Mouse (Mus musculus): ENCODE measurements around the gene Atp1a4. TPM values are rescaled to one million over a fixed set of nuclear protein-coding genes. Genes with fewer than 3 reads are reported as not detected.
A peak's percentile ranks its signal among the peaks of the same experiment; 100 is the strongest.

Atp1a4 gene
- not detected for polyA plus RNA-seq (2012; fragmentation: generic; extraction: Trizol)
- long read RNA-seq, experiment 1, result 0 reads
- long read RNA-seq, experiment 2, result 0 reads

DNA sequence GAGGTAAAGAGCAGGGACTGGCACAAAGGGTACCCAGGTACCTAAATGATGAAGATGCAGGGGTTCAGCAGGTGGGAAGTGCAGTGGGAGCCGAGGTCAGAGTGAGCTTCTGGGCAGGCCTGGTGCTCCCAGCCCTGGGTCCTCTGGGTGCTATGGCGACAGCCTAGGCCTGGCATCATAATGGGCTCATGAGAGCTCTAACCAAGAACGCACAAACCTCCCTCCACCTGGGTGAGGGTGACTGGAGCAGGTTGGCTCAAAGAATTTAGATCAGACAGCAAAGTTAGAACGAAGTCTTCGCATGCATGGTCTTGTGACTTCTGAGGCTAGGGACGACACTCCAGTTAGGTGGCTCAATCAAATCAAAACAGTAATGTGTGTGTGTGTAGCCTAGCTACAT lies at the start of gene Atp1a4:
Gene Atp1a4 (minus strand): TSS at position 101 of the 400 bp plus-strand sequence.
- Histone ChIP-seq H3K27me3 (ENCODE audit: control insufficient read depth, insufficient read depth, insufficient read length) (no peaks in the 10 kb centered on the region), H3K79me3 (ENCODE audit: low read depth) (no peaks in the 10 kb centered on the region), H3K79me2 (ENCODE audit: control insufficient read depth, insufficient read depth) (no peaks in the 10 kb centered on the region), H3K4me3 (ENCODE audit: insufficient read depth, poor library complexity, severe bottlenecking) (no peak within 1 kb of the TSS), H3ac (ENCODE audit: control insufficient read depth, insufficient read length, low read depth) (no peak within 1 kb of the TSS), H3K36me3 (ENCODE audit: control insufficient read depth, insufficient read depth) (no peaks in the 10 kb centered on the region)
- no peak for TF ChIP-seq MYOD1 (IDR thresholded peaks at IDR 0.05; ENCODE audit: control insufficient read depth, insufficient read length, low read depth)
- no peak for TF ChIP-seq CTCF (IDR thresholded peaks at IDR 0.05; ENCODE audit: control insufficient read depth, insufficient read depth, insufficient read length)
- no peak for TF ChIP-seq MAX (IDR thresholded peaks at IDR 0.05)
- no peak for TF ChIP-seq MYOG (IDR thresholded peaks at IDR 0.05; ENCODE audit: control insufficient read depth, extremely low read depth, insufficient read length)
- TF ChIP-seq FOSL1 (IDR thresholded peaks at IDR 0.05; ENCODE audit: insufficient read depth, low read length, poor library complexity, severe bottlenecking), result no peak
- no peak for TF ChIP-seq USF1 (IDR thresholded peaks at IDR 0.05; ENCODE audit: low read depth)
- TF ChIP-seq CEBPB (IDR thresholded peaks at IDR 0.05; ENCODE audit: low read depth), result no peak

- Histone ChIP-seq H3K27me3 (ENCODE audit: control insufficient read depth, insufficient read depth, insufficient read length) (no peaks in the 10 kb centered on the region), H3K79me2 (ENCODE audit: control insufficient read depth, insufficient read depth) (peaks cover 5% of the 10 kb centered on the region), H3ac (ENCODE audit: control insufficient read depth, insufficient read length, low read depth) (no peak overlapping the region), H3K36me3 (ENCODE audit: control insufficient read depth, insufficient read depth) (no peaks in the 10 kb centered on the region), H3K4me3 (ENCODE audit: insufficient read depth, poor library complexity, severe bottlenecking) (no peak overlapping the region), H3K79me3 (ENCODE audit: low read depth) (no peaks in the 10 kb centered on the region)
- no peak for TF ChIP-seq MAX (IDR thresholded peaks at IDR 0.05)
- TF ChIP-seq MYOD1 (IDR thresholded peaks at IDR 0.05; ENCODE audit: control insufficient read depth, insufficient read length, low read depth), result no peak
- TF ChIP-seq FOSL1 (IDR thresholded peaks at IDR 0.05; ENCODE audit: insufficient read depth, low read length, poor library complexity, severe bottlenecking), result no peak
- TF ChIP-seq MYOG (IDR thresholded peaks at IDR 0.05; ENCODE audit: control insufficient read depth, extremely low read depth, insufficient read length), result no peak
Measured at GRCm38 (mm10) chr1:172307936-172308335, 49.7 kb upstream of the Atp1a4 start.

DNA sequence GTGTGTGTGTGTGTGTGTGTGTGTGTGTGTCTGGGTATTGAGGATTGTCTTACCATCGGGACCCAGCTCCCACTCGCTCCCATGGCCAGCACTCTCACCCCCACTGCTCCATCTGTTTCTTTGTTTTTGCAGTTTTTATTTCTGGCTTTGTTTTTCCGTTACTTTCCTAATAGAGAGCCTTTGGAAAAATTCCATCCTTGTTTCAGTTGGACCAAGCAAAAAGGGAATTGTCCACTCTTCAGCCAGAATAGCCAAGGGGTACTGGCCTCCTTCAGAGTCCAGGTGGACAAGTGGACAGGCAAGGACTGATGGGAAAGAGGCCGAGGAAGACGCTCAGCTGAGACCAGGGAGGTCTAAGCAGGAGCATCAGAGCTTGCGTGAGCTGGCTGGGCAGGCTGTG lies 48.7 kb upstream of the Atp1a4 start:
- H3K36me3 ChIP-seq (ENCODE audit: control insufficient read depth, insufficient read depth), result no peaks in the 10 kb centered on the region
- H3K79me3 ChIP-seq (ENCODE audit: low read depth), result no peaks in the 10 kb centered on the region
- no peaks in the 10 kb centered on the region for H3K27me3 ChIP-seq (ENCODE audit: control insufficient read depth, insufficient read depth, insufficient read length)
- TF ChIP-seq MAX (IDR thresholded peaks at IDR 0.05) (no peak), FOSL1 (IDR thresholded peaks at IDR 0.05; ENCODE audit: insufficient read depth, low read length, poor library complexity, severe bottlenecking) (no peak), MYOD1 (IDR thresholded peaks at IDR 0.05; ENCODE audit: control insufficient read depth, insufficient read length, low read depth) (no peak), USF1 (IDR thresholded peaks at IDR 0.05; ENCODE audit: low read depth) (no peak), CEBPB (IDR thresholded peaks at IDR 0.05; ENCODE audit: low read depth) (no peak), CTCF (IDR thresholded peaks at IDR 0.05; ENCODE audit: control insufficient read depth, insufficient read depth, insufficient read length) (no peak), MYOG (IDR thresholded peaks at IDR 0.05; ENCODE audit: control insufficient read depth, extremely low read depth, insufficient read length) (no peak)
- no peaks in the 10 kb centered on the region for H3K79me2 ChIP-seq (ENCODE audit: control insufficient read depth, insufficient read depth)
- no peak overlapping the region for H3ac ChIP-seq (ENCODE audit: control insufficient read depth, insufficient read length, low read depth)
- no peak overlapping the region for H3K4me3 ChIP-seq (ENCODE audit: insufficient read depth, poor library complexity, severe bottlenecking)

DNA sequence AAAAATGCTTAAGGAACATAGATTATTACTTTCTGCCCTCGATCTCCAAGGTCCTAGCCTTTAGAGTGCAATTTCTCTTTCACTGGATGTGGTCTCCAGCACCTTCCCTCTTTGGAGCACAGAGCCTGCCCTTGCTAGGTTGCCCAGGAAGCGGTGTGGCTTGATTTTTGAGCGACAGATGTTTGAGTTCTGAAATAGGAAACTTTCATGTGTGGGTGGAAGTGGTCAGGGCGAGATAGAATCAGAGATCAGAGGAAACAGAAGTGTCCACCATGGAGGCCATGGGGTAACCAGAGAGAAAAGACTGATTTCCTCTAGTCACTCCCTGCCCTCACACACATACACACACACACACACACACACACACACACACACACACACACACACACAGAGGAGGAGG lies 48.0 kb upstream of the Atp1a4 start:
- Histone ChIP-seq H3K36me3 (ENCODE audit: control insufficient read depth, insufficient read depth) (no peaks in the 10 kb centered on the region), H3K4me3 (ENCODE audit: insufficient read depth, poor library complexity, severe bottlenecking) (no peak overlapping the region), H3K79me2 (ENCODE audit: control insufficient read depth, insufficient read depth) (no peaks in the 10 kb centered on the region), H3ac (ENCODE audit: control insufficient read depth, insufficient read length, low read depth) (no peak overlapping the region), H3K79me3 (ENCODE audit: low read depth) (no peaks in the 10 kb centered on the region), H3K27me3 (ENCODE audit: control insufficient read depth, insufficient read depth, insufficient read length) (no peaks in the 10 kb centered on the region)
- TF ChIP-seq CTCF (IDR thresholded peaks at IDR 0.05; ENCODE audit: control insufficient read depth, insufficient read depth, insufficient read length), result no peak
- peak; percentile 34 for TF ChIP-seq MYOD1 (IDR thresholded peaks at IDR 0.05; ENCODE audit: control insufficient read depth, insufficient read length, low read depth)
- no peak for TF ChIP-seq USF1 (IDR thresholded peaks at IDR 0.05; ENCODE audit: low read depth)

DNA sequence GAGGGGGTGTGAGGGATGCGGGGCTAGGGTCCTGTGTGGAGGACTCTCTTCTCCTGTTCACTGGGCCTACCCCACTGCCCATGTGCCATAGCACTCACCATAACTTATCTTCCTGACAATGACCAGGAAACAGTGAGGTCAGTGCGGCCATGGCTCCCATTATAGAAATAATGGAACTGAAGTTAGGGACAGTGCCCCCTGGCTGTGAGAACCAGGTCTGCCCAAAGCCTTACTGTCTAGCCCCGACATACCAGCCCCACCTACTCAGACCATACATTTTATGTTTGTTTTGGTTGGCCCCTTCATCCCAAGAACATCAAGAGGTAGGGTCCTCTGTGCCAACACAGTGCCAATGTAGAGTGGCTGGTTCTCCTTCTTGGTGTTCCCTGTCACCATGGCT lies 47.4 kb upstream of the Atp1a4 start:
- Histone ChIP-seq H3K79me3 (ENCODE audit: low read depth) (no peaks in the 10 kb centered on the region), H3K4me3 (ENCODE audit: insufficient read depth, poor library complexity, severe bottlenecking) (no peak overlapping the region), H3K79me2 (ENCODE audit: control insufficient read depth, insufficient read depth) (no peaks in the 10 kb centered on the region), H3K27me3 (ENCODE audit: control insufficient read depth, insufficient read depth, insufficient read length) (no peaks in the 10 kb centered on the region), H3K36me3 (ENCODE audit: control insufficient read depth, insufficient read depth) (no peaks in the 10 kb centered on the region), H3ac (ENCODE audit: control insufficient read depth, insufficient read length, low read depth) (no peak overlapping the region)
- TF ChIP-seq CTCF (IDR thresholded peaks at IDR 0.05; ENCODE audit: control insufficient read depth, insufficient read depth, insufficient read length) (no peak), USF1 (IDR thresholded peaks at IDR 0.05; ENCODE audit: low read depth) (no peak), MYOG (IDR thresholded peaks at IDR 0.05; ENCODE audit: control insufficient read depth, extremely low read depth, insufficient read length) (no peak), FOSL1 (IDR thresholded peaks at IDR 0.05; ENCODE audit: insufficient read depth, low read length, poor library complexity, severe bottlenecking) (no peak), MAX (IDR thresholded peaks at IDR 0.05) (no peak), MYOD1 (IDR thresholded peaks at IDR 0.05; ENCODE audit: control insufficient read depth, insufficient read length, low read depth) (no peak), CEBPB (IDR thresholded peaks at IDR 0.05; ENCODE audit: low read depth) (no peak)

DNA sequence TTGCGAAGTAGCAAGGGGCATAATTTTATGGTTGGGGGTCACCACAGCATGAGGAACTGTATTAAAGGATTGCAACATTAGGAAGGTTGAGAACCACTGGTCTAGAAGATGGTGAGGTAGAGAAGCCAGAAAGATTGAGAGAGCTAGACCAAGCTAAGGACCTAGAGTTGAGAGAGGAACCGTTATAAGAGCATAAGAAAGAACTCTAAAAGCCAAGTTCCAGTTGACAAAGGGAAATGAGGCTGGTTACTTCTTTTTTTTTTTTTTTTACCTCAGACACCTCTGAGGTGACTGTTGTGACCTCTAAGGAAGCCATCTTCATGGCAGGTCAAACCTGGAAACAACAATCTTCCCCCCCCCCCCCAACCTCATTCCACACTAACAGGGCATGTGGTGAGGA lies 46.9 kb upstream of the Atp1a4 start:
- Histone ChIP-seq H3ac (ENCODE audit: control insufficient read depth, insufficient read length, low read depth) (no peak overlapping the region), H3K27me3 (ENCODE audit: control insufficient read depth, insufficient read depth, insufficient read length) (no peaks in the 10 kb centered on the region), H3K4me3 (ENCODE audit: insufficient read depth, poor library complexity, severe bottlenecking) (no peak overlapping the region), H3K36me3 (ENCODE audit: control insufficient read depth, insufficient read depth) (no peaks in the 10 kb centered on the region), H3K79me3 (ENCODE audit: low read depth) (no peaks in the 10 kb centered on the region), H3K79me2 (ENCODE audit: control insufficient read depth, insufficient read depth) (no peaks in the 10 kb centered on the region)
- TF ChIP-seq CEBPB (IDR thresholded peaks at IDR 0.05; ENCODE audit: low read depth) (no peak), MAX (IDR thresholded peaks at IDR 0.05) (no peak), CTCF (IDR thresholded peaks at IDR 0.05; ENCODE audit: control insufficient read depth, insufficient read depth, insufficient read length) (no peak), MYOD1 (IDR thresholded peaks at IDR 0.05; ENCODE audit: control insufficient read depth, insufficient read length, low read depth) (no peak), MYOG (IDR thresholded peaks at IDR 0.05; ENCODE audit: control insufficient read depth, extremely low read depth, insufficient read length) (no peak), FOSL1 (IDR thresholded peaks at IDR 0.05; ENCODE audit: insufficient read depth, low read length, poor library complexity, severe bottlenecking) (no peak), USF1 (IDR thresholded peaks at IDR 0.05; ENCODE audit: low read depth) (no peak)

Data from C2C12 (cell line).